Mouse (Mus musculus): Measurements from ENCODE around the gene Pex6.

Pex6 gene

GRCm38 (mm10) chr17:46774131-46774472 lies 62.8 kb downstream of the Pex6 start:
- ATAC-seq (ENCODE audit: low TSS enrichment), result no peak

DNA sequence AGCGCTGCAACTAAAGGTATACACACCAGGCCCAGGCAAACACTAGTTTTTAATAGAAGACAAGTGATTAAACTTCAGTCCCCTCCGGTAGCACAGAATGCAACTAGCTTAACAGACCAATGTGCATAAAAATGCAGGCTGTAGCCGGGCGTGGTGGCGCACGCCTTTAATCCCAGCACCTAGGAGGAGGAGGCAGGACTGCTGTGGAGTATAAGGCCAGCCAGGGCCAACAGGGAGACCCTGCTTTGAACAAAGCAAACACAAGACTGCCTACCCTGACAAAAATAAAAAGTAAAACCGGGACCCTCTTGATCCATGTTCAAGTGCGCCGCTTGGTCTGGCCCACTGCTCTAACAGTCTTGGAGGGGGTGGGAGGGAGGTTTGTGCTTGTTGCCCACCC lies 63.8 kb downstream of the Pex6 start:
- ATAC-seq (ENCODE audit: low TSS enrichment), result no peak

All from frontal cortex, adult (tissue).